Mouse (Mus musculus) MEL (cell line): ENCODE measurements at regions not wholly inside any gene's neighbourhood (a gene's known extent, or its start where the extent isn't known, plus 50 kb on each side); places are given as distances from the start of the nearest gene placed in this dataset.
A peak's percentile ranks its signal among the peaks of the same experiment; 100 is the strongest.

ENCODE experiments used
- DNase-seq: peaks from one replicate; pipeline ENCODE4 v3.0.0; 2011; ENCODE audit warnings: low read depth, low spot score
- H3K27ac ChIP-seq: 2 replicates; pipeline ENCODE4 v1.5.1; 2012; ENCODE audit warnings: low read depth, mild to moderate bottlenecking, control low read depth, low read length, moderate library complexity; ENCODE audit not compliant: control insufficient read depth
- H3K27me3 ChIP-seq, 2 experiments: fragments of 150-350 bp in 1 of 2; sonication (generic) in 1 of 2; 2 replicates each; pipeline ENCODE4 v1.6.1; 2012; ENCODE audit warnings: low read length in 2 of 2, mild to moderate bottlenecking in 2 of 2, improper control_type of control experiment in 1 of 2, moderate library complexity in 1 of 2; ENCODE audit not compliant: insufficient read depth in 2 of 2, control insufficient read depth in 1 of 2
- H3K36me3 ChIP-seq, 2 experiments: 2 replicates each; pipeline ENCODE4 v1.6.1; 2012 to 2014; ENCODE audit warnings: low read length in 2 of 2, improper control_type of control experiment in 1 of 2, inconsistent platforms in 1 of 2, mild to moderate bottlenecking in 1 of 2; ENCODE audit not compliant: insufficient read depth in 2 of 2, control insufficient read depth in 1 of 2
- H3K4me1 ChIP-seq, 2 experiments: fragments of 150-350 bp in 1 of 2; sonication (generic) in 1 of 2; 2 replicates each; pipeline ENCODE4 v1.6.1; 2012; ENCODE audit warnings: low read length in 2 of 2, improper control_type of control experiment in 1 of 2, mild to moderate bottlenecking in 1 of 2; ENCODE audit not compliant: insufficient read depth in 2 of 2, control insufficient read depth in 1 of 2
- H3K4me3 ChIP-seq, 2 experiments: fragments of 150-350 bp in 1 of 2; sonication (generic) in 1 of 2; 2 replicates each; pipeline ENCODE4 v1.5.1; 2012; ENCODE audit warnings: low read depth in 2 of 2, low read length in 2 of 2, mild to moderate bottlenecking in 2 of 2, moderate library complexity in 2 of 2, control low read depth in 1 of 2, improper control_type of control experiment in 1 of 2; ENCODE audit not compliant: control insufficient read depth in 1 of 2, insufficient read depth in 1 of 2
- H3K79me2 ChIP-seq: 2 replicates; pipeline ENCODE4 v1.6.1; 2012; ENCODE audit warnings: mild to moderate bottlenecking, low read length, moderate library complexity; ENCODE audit not compliant: control insufficient read depth, poor library complexity, insufficient read depth
- H3K9ac ChIP-seq: 2 replicates; pipeline ENCODE4 v1.6.1; 2012; ENCODE audit warnings: low read depth, mild to moderate bottlenecking, control low read depth, low read length, moderate library complexity; ENCODE audit not compliant: control insufficient read depth, poor library complexity, severe bottlenecking
- H3K9me3 ChIP-seq: fragments of 150-350 bp; sonication (generic); replicated peaks from 2 replicates; pipeline ENCODE4 v1.6.1; 2012; ENCODE audit warnings: mild to moderate bottlenecking, low read length, improper control_type of control experiment, moderate library complexity; ENCODE audit not compliant: insufficient read depth
- BHLHE40 ChIP-seq: IDR thresholded peaks from 2 replicates; pipeline ENCODE4 v1.6.1; 2012; ENCODE audit warnings: low read depth, mild to moderate bottlenecking, inconsistent platforms, low read length, improper control_type of control experiment, borderline replicate concordance
- CHD1 ChIP-seq: IDR thresholded peaks from 2 replicates; pipeline ENCODE4 v1.6.1; 2012; ENCODE audit warnings: low read depth, mild to moderate bottlenecking, inconsistent platforms, low read length, improper control_type of control experiment
- CHD2 ChIP-seq: IDR thresholded peaks from 2 replicates; pipeline ENCODE4 v1.6.1; 2011; ENCODE audit warnings: low read length, improper control_type of control experiment
- CTCF ChIP-seq, 3 experiments: IDR thresholded peaks in 2 of 3; conservative IDR thresholded peaks in 1 of 3; 2 replicates each; pipeline ENCODE4 v1.5.1; 2011 to 2012; ENCODE audit warnings: low read length in 3 of 3, low read depth in 2 of 3, mild to moderate bottlenecking in 2 of 3, improper control_type of control experiment in 1 of 3, inconsistent platforms in 1 of 3, mixed read lengths in 1 of 3, moderate library complexity in 1 of 3; ENCODE audit not compliant: control insufficient read depth in 1 of 3, insufficient read depth in 1 of 3, poor library complexity in 1 of 3, severe bottlenecking in 1 of 3
- EP300 ChIP-seq, 2 experiments: IDR thresholded peaks; 2 replicates each; pipeline ENCODE4 v1.6.1; 2011; ENCODE audit warnings: improper control_type of control experiment in 2 of 2, low read length in 2 of 2, low read depth in 1 of 2, mild to moderate bottlenecking in 1 of 2
- ETS1 ChIP-seq: IDR thresholded peaks from 2 replicates; pipeline ENCODE4 v1.6.1; 2012; ENCODE audit warnings: low read depth, mild to moderate bottlenecking, inconsistent platforms, low read length, improper control_type of control experiment, moderate library complexity
- GATA1 ChIP-seq: IDR thresholded peaks from 2 replicates; pipeline ENCODE4 v1.6.1; 2011; ENCODE audit warnings: low read depth, low read length, improper control_type of control experiment
- HCFC1 ChIP-seq: IDR thresholded peaks from 2 replicates; pipeline ENCODE4 v1.6.1; 2012; ENCODE audit warnings: low read depth, mild to moderate bottlenecking, inconsistent platforms, low read length, improper control_type of control experiment, moderate library complexity
- MAX ChIP-seq: IDR thresholded peaks from 2 replicates; pipeline ENCODE4 v1.6.1; 2011; ENCODE audit warnings: low read length, improper control_type of control experiment
- MAZ ChIP-seq: IDR thresholded peaks from 2 replicates; pipeline ENCODE4 v1.6.1; 2012; ENCODE audit warnings: low read depth, mild to moderate bottlenecking, inconsistent platforms, low read length, improper control_type of control experiment
- MYB ChIP-seq: IDR thresholded peaks from 2 replicates; pipeline ENCODE4 v1.6.1; 2011; ENCODE audit warnings: mild to moderate bottlenecking, low read depth, low read length, improper control_type of control experiment
- MYC ChIP-seq: IDR thresholded peaks from 2 replicates; pipeline ENCODE4 v1.6.1; 2011; ENCODE audit warnings: low read depth, mild to moderate bottlenecking, low read length, improper control_type of control experiment, moderate library complexity
- NRF1 ChIP-seq: IDR thresholded peaks from 2 replicates; pipeline ENCODE4 v1.6.1; 2014; ENCODE audit warnings: low read depth, mild to moderate bottlenecking, inconsistent platforms, low read length, improper control_type of control experiment, moderate library complexity; ENCODE audit not compliant: poor library complexity, insufficient read depth, severe bottlenecking
- POLR2AphosphoS2 ChIP-seq: IDR thresholded peaks from 2 replicates; pipeline ENCODE4 v1.6.1; 2011; ENCODE audit warnings: low read length, improper control_type of control experiment
- RAD21 ChIP-seq: IDR thresholded peaks from 2 replicates; pipeline ENCODE4 v1.6.1; 2011; ENCODE audit warnings: mild to moderate bottlenecking, low read depth, low read length, improper control_type of control experiment
- RCOR1 ChIP-seq: IDR thresholded peaks from 2 replicates; pipeline ENCODE4 v1.6.1; 2012; ENCODE audit warnings: low read depth, mild to moderate bottlenecking, inconsistent platforms, low read length, improper control_type of control experiment
- SIN3A ChIP-seq: IDR thresholded peaks from 2 replicates; pipeline ENCODE4 v1.6.1; 2012; ENCODE audit warnings: low read length, improper control_type of control experiment, inconsistent platforms
- TAL1 ChIP-seq: IDR thresholded peaks from 2 replicates; pipeline ENCODE4 v1.6.1; 2012; ENCODE audit warnings: mild to moderate bottlenecking, inconsistent platforms, low read length, moderate library complexity, mixed read lengths
- TBP ChIP-seq: IDR thresholded peaks from 2 replicates; pipeline ENCODE4 v1.8.0; 2011; ENCODE audit warnings: low read depth, low read length, improper control_type of control experiment
- TCF12 ChIP-seq: IDR thresholded peaks from 2 replicates; pipeline ENCODE4 v1.6.1; 2014; ENCODE audit warnings: low read depth, mild to moderate bottlenecking, inconsistent platforms, low read length, improper control_type of control experiment, moderate library complexity
- USF1 ChIP-seq: IDR thresholded peaks from 2 replicates; pipeline ENCODE4 v1.6.1; 2014; ENCODE audit warnings: low read depth, mild to moderate bottlenecking, inconsistent platforms, low read length, improper control_type of control experiment, moderate library complexity
- ZKSCAN1 ChIP-seq: IDR thresholded peaks from 2 replicates; pipeline ENCODE4 v1.6.1; 2012; ENCODE audit warnings: low read depth, mild to moderate bottlenecking, inconsistent platforms, low read length, improper control_type of control experiment, moderate library complexity
- ZNF384 ChIP-seq: IDR thresholded peaks from 2 replicates; pipeline ENCODE4 v1.6.1; 2012; ENCODE audit warnings: low read depth, mild to moderate bottlenecking, inconsistent platforms, low read length, improper control_type of control experiment

DNA sequence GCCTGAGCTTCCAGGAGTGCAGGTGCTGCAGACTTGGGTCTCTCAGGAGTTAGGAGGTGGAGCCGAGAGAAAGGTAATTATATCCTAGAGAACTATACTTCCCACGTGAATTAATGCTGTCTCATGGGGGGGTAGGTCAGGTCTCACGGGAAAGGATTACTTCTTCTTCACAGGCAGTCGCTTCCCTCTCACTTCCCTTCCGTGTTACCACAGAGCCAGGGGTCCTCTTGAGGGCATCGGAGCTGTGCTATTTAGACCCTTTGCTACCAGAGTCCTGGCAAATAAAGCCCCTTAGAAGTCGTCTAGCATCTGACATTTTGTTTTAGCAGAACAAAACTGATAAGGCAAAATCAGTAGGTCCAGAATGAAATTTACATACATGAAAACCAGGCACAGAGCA is 68.9 kb upstream of the Dph5 start:
- Histone ChIP-seq H3K27ac (peak overlapping the region; percentile 41; the same call in 1 of the 2 replicates), H3K36me3 (peaks cover 0 to 31% of the 10 kb centered on the region in 2 experiments; a peak in 2 of 4 replicates), H3K9me3 (no peaks in the 10 kb centered on the region), H3K4me1 (peaks cover 16 to 35% of the 10 kb centered on the region in 2 experiments), H3K79me2 (no peaks in the 10 kb centered on the region), H3K4me3 (peak overlapping the region; percentile 22 to 52), H3K27me3 (no peaks in the 10 kb centered on the region), H3K9ac (peak overlapping the region; percentile 32)
- peak; percentile 57 for TF ChIP-seq GATA1
- TF ChIP-seq CTCF (IDR thresholded peaks at IDR 0.05 in 2 of 3, conservative IDR thresholded peaks at IDR 0.05 in 1 of 3; ENCODE audit: control insufficient read depth in 1 of 3, insufficient read depth in 1 of 3, low read depth in 2 of 3, low read length in 3 of 3, poor library complexity in 1 of 3, severe bottlenecking in 1 of 3): no peak
- DNase-seq: peak; percentile 44

- H3K27ac ChIP-seq: peak overlapping the region; percentile 41
- peaks cover 16 to 35% of the 10 kb centered on the region in 2 experiments for H3K4me1 ChIP-seq
- H3K27me3 ChIP-seq: no peaks in the 10 kb centered on the region
- no peaks in the 10 kb centered on the region for H3K79me2 ChIP-seq
- DNase-seq: peak; percentile 79
- H3K36me3 ChIP-seq: peaks cover 0 to 31% of the 10 kb centered on the region in 2 experiments; a peak in 2 of 4 replicates
- peak overlapping the region; percentile 32 for H3K9ac ChIP-seq
- H3K4me3 ChIP-seq: peak overlapping the region; percentile 29 to 52
- no peaks in the 10 kb centered on the region for H3K9me3 ChIP-seq
- TF ChIP-seq GATA1 (peak; percentile 95), POLR2AphosphoS2 (no peak), ZKSCAN1 (no peak), EP300 (IDR thresholded peaks at IDR 0.05; ENCODE audit: low read depth in 1 of 2, low read length in 2 of 2) (peak; percentile 91 to 97), RAD21 (no peak), MYC (peak; percentile 64; the same call in 1 of the 2 replicates), TCF12 (peak; percentile 94), TAL1 (peak; percentile 91), CHD1 (no peak), MAZ (peak; percentile 63; the same call in 1 of the 2 replicates), USF1 (no peak), TBP (no peak), ZNF384 (peak; percentile 54), HCFC1 (no peak), SIN3A (peak; percentile 68), MAX (no peak), BHLHE40 (peak; percentile 62; the same call in 1 of the 2 replicates), CHD2 (peak; percentile 15; the same call in 1 of the 2 replicates), ETS1 (peak; percentile 82), RCOR1 (peak; percentile 89), MYB (no peak), CTCF (IDR thresholded peaks at IDR 0.05 in 2 of 3, conservative IDR thresholded peaks at IDR 0.05 in 1 of 3; ENCODE audit: control insufficient read depth in 1 of 3, insufficient read depth in 1 of 3, low read depth in 2 of 3, low read length in 3 of 3, poor library complexity in 1 of 3, severe bottlenecking in 1 of 3) (no peak), NRF1 (no peak)
These were observed 68.1 kb upstream of the Dph5 start for GRCm38 (mm10) chr3:115819401-115820138.
